Mouse (Mus musculus) NIH3T3 (cell line): ENCODE measurements at regions not wholly inside any gene's neighbourhood (a gene's known extent, or its start where the extent isn't known, plus 50 kb on each side); places are given as distances from the start of the nearest gene placed in this dataset.
"Not testable (repeated sequence)": the region's sequence is repeated elsewhere in the genome, so short reads cannot be mapped to it uniquely, and the experiment has no call there.

Source experiments
- DNase-seq: peaks from one replicate; pipeline ENCODE4 v3.0.0-alpha.2; 2012; ENCODE audit warnings: low read depth

GRCm38 (mm10) chr13:75483157-75483915, 223.2 kb upstream of the Ell2 start:
- DNase-seq, result not testable (repeated sequence)

GRCm38 (mm10) chr13:75484252-75484651, 222.3 kb upstream of the Ell2 start:
- DNase-seq, result not testable (repeated sequence)

- no peak for DNase-seq
These were observed 205.0 kb upstream of the Ell2 start for GRCm38 (mm10) chr13:75501530-75501929.

GRCm38 (mm10) chr13:75503394-75503793, 203.2 kb upstream of the Ell2 start:
- peak; percentile 39 for DNase-seq

- no peak for DNase-seq
These were observed 192.1 kb upstream of the Ell2 start for GRCm38 (mm10) chr13:75514315-75515020.

GRCm38 (mm10) chr13:75523293-75524278, 183.0 kb upstream of the Ell2 start:
- DNase-seq, result no peak

GRCm38 (mm10) chr13:75524481-75524880, 182.1 kb upstream of the Ell2 start:
- no peak for DNase-seq

GRCm38 (mm10) chr13:75531566-75531965, 175.0 kb upstream of the Ell2 start:
- no peak for DNase-seq

GRCm38 (mm10) chr13:75541446-75541845, 165.1 kb upstream of the Ell2 start:
- DNase-seq, result no peak

GRCm38 (mm10) chr13:75542253-75542945, 164.2 kb upstream of the Ell2 start:
- peak; percentile 29 for DNase-seq

- no peak for DNase-seq
These were observed 163.6 kb upstream of the Ell2 start for GRCm38 (mm10) chr13:75542946-75543327.

GRCm38 (mm10) chr13:75543595-75543994, 163.0 kb upstream of the Ell2 start:
- DNase-seq, result no peak

GRCm38 (mm10) chr13:75544728-75545127, 161.8 kb upstream of the Ell2 start:
- DNase-seq, result no peak

- no peak for DNase-seq
These were observed 158.8 kb upstream of the Ell2 start for GRCm38 (mm10) chr13:75547791-75548190.

- no peak for DNase-seq
These were observed 127.6 kb upstream of the Ell2 start for GRCm38 (mm10) chr13:75578971-75579370.

GRCm38 (mm10) chr13:75590836-75591235, 115.7 kb upstream of the Ell2 start:
- no peak for DNase-seq

- DNase-seq, result no peak
These were observed 109.7 kb upstream of the Ell2 start for GRCm38 (mm10) chr13:75596856-75597255.

GRCm38 (mm10) chr13:75598186-75598585, 108.4 kb upstream of the Ell2 start:
- DNase-seq, result no peak

- no peak for DNase-seq
These were observed 107.9 kb upstream of the Ell2 start for GRCm38 (mm10) chr13:75598675-75599074.

- peak; percentile 19 for DNase-seq
These were observed 83.3 kb upstream of the Ell2 start for GRCm38 (mm10) chr13:75623229-75623628.

GRCm38 (mm10) chr13:75627405-75627804, 79.2 kb upstream of the Ell2 start:
- DNase-seq, result no peak

GRCm38 (mm10) chr13:75631048-75631447, 75.5 kb upstream of the Ell2 start:
- DNase-seq, result no peak
